Mouse (Mus musculus): ENCODE data around the gene Topaz1.

Topaz1 gene

GRCm38 (mm10) chr9:122747060-122747459 is at the start of gene Topaz1:
TSS of gene Topaz1 (plus strand) at chr9:122747346.
- in situ Hi-C loops (cut with MboI, MseI) = loop anchor here (10.0 kb wide), 1 partner anchor 658 kb away; no protein-coding TSS in a partner anchor

- in situ Hi-C loops (cut with MboI, MseI) = no loop called here
These were observed 45.3 kb upstream of the Topaz1 start for GRCm38 (mm10) chr9:122701817-122702216.

- in situ Hi-C loops (cut with MboI, MseI) = no loop called here
These were observed 33.3 kb upstream of the Topaz1 start for GRCm38 (mm10) chr9:122713836-122714235.

DNA sequence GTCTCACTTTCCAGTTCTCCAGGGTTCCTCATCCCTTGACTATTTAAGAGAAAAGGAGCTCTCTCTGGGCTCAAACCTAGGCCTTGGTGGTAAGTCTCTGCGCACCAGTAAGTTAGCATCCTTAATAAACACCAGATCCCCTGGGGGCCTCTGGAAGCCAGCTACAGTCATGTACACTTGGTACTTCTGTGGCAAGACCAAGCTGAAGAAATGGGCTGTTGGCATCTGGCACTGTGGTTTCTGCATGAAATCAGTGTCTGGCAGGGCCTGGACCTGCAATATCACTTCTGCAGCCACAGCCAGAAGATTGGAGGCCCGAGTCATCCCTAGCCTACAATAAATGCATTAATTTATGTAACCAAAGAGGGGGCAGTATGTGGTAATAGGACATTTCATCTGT is 32.1 kb upstream of the Topaz1 start:
- in situ Hi-C loops (cut with MboI, MseI) = no loop called here

GRCm38 (mm10) chr9:122716131-122716921 is 30.8 kb upstream of the Topaz1 start:
- in situ Hi-C loops (cut with MboI, MseI) = no loop called here

DNA sequence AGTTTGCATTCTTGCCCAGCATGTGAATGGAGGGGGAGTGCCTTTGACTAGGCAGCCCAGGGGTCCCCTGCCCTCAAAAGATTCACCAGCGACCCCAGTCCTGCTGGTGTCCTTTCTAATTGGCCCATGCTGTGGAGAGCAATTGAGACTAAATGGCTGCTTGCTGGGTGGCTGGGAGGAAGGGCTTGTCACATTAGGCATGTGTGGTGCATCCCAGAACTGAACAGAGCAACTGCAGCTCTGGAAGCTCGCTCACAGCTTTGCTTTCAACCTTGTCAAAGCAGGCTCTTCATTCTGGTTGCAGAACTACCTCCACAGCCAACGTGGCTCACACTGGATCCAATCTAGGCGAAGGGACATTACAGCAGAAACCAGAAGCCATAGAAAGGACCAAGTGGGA is 24.9 kb upstream of the Topaz1 start:
- in situ Hi-C loops (cut with MboI, MseI) = loop anchor here (5.0 kb wide), 1 partner anchor 45 kb away; no protein-coding TSS in a partner anchor

DNA sequence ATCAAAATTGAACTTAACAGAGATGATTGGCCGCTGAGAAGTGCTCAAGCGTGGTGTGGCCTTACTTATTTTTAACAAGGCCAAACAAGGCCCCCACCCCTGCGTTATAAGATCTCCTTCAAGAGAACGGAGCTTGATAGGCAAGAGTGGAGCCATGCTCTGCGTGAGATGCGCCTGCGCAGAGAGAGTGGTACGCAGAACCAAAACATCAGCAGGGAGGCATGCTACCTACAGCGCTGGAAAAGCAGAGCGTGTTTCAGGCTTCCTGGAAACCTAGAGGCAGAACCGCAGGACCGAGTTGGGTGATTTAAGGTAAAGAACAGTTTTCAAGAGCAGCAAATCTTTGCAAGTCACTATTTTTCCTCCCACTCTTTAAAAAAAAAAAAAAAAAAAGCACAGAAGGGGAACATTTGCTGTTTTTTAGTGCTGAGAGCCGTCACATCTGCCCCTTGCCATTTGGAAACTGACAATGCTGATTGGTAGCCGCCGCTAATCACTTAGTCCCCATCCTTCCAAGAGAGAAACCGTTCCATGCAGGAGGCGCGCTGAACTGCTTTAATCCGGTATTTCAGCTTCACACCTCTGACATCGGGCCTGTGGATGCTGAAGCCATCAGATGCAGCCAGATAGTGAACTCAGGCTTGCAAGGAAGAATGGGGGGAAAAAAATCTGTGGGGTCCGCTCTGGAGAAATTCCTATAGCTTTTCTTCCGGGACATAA is 21.9 kb upstream of the Topaz1 start:
- in situ Hi-C loops (cut with MboI, MseI) = no loop called here

GRCm38 (mm10) chr9:122729500-122729899 is 17.6 kb upstream of the Topaz1 start:
- in situ Hi-C loops (cut with MboI, MseI) = no loop called here

DNA sequence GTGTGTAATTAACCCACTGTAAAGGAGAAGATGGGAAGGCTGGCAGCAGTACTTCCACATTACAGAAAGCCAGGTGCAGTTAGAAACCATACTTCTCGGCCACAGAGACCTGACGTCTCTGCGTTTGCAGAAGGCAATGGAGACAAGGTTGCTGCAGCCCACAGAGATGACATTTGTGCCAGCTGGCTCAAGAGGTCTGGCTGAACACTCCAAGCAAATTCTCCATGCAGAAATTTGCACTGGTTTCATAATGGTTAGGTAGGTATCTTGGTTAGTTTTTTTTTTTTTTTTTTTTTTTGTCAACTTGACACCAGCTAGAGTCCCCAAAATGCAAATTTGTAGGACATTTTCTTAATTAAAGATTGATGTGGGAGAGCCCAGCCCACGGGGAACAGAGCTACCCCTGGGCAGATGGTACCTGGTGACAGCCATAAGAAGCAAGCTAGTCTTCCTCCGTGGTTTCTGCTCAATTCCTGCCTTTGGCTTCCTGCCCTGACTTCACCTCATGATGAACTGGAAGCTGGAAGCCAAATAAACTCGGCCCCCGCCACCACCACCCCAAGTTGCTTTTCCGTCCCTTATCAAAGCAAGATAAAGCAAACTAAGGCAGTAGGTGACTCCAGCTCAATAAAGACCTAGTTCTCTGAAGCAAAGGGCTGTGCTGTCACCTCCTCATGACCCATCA is 14.9 kb upstream of the Topaz1 start:
- in situ Hi-C loops (cut with MboI, MseI) = loop anchor here (10.0 kb wide), 2 partner anchors 183 to 233 kb away; no protein-coding TSS in a partner anchor

DNA sequence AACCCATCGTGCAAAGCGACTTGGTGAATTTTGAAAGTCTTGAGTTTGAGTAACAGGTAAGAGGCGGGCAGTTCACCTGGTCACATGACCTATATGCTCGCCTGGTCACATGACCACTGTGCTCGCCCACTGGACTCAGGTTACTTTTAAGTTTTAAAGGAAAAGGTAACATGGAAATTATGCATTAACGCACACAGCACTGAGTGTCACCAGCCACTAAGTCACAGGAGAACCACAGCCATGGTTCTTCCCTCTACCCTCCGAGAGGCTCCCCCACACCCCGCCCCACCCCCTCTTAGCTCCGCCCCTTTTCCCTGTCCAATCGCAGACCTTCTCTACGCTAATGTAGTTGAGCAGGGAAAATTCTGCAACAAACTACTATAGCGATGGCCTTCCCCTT is 13.9 kb upstream of the Topaz1 start:
- in situ Hi-C loops (cut with MboI, MseI) = loop anchor here (10.0 kb wide), 2 partner anchors 182 to 232 kb away; no protein-coding TSS in a partner anchor

GRCm38 (mm10) chr9:122734934-122735333 is 12.2 kb upstream of the Topaz1 start:
- in situ Hi-C loops (cut with MboI, MseI) = loop anchor here (5.0 to 10.0 kb wide), 3 partner anchors 92 to 230 kb away; no protein-coding TSS in a partner anchor

GRCm38 (mm10) chr9:122736001-122736400 is 11.1 kb upstream of the Topaz1 start:
- in situ Hi-C loops (cut with MboI, MseI) = loop anchor here (5.0 to 10.0 kb wide), 3 partner anchors 91 to 229 kb away; no protein-coding TSS in a partner anchor

- in situ Hi-C loops (cut with MboI, MseI) = loop anchor here (5.0 to 10.0 kb wide), 3 partner anchors 91 to 228 kb away; no protein-coding TSS in a partner anchor
These were observed 10.4 kb upstream of the Topaz1 start for GRCm38 (mm10) chr9:122736742-122737141.

DNA sequence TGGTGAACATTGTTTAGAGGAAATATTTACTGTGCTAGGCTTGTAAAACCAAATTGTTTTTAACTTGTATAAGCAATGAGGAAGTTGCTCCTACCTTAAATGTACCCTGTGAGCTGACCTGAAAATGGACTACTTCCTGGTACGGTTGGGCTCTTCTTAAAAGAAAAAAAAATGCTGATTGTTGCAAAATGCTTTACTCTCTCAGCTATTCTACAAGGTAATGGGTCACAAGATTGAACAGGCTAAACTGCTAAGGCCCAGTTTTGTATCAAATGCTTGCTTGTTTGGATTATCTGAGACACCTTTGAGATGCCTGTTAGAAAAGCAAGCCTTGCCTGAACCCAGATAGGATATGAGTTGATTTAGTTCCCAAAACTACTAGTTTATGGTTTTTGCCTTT is 1.3 kb upstream of the Topaz1 start:
- in situ Hi-C loops (cut with MboI, MseI) = loop anchor here (10.0 kb wide), 1 partner anchor 659 kb away; no protein-coding TSS in a partner anchor

DNA sequence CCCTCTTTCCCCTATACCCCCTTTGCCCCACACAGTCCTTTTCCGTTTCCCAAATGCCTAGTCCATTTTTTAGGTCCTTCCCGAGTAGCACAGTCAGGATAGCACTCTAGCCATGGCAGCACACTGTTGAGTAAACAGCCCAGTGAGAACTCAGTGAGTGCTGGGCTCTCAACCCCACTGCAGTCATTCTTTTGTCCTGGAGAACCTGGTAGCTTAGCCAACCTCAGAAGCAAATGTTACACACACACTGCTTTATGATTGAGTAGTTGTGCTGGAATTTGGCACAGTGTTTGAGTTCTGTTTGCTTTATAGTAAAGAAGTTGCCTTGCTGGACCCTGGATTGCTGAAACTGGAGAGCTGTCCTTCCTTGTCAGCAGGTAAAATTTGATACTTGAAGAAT is 10.5 kb downstream of the Topaz1 start:
- in situ Hi-C loops (cut with MboI, MseI) = no loop called here

GRCm38 (mm10) chr9:122760111-122760510 is 13.0 kb downstream of the Topaz1 start:
- in situ Hi-C loops (cut with MboI, MseI) = no loop called here

DNA sequence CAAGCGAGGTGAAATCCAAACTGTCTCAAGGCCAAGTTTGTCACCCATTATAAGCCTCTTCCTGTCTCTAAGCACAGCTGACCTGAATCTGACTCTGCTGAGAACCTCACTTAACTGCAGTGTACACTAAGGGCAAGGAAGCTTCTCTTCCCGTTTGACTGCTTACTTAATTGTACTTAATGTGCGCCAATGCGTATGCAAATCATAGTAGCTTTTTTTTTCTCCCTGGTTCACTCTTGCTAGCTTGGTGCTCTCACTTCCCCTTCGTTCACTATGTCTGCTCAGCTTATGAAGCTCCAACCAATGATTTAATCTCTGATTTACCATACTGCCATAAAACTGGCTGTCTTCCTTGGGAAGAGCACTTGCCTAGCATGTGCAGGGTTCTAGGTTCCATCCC is 38.1 kb downstream of the Topaz1 start:
- in situ Hi-C loops (cut with MboI, MseI) = no loop called here

DNA sequence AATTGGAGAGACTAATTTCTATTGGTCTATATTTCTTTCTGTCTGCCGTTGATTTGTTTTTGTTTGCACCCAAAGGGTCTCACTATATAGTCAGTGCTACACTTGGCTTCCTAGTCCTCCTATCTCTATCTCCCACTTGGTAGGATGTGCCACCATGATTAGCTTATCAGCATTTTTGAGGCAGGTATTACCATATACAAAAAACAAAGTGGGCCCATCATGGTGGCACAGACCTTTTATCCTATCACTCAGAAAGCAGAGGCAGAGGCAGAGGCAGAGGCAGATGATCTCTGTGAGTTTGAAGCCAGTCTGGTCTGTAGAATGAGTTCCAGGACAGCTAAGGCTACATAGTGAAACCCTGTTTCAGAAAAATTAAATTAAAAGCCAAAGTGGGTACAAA is 39.4 kb downstream of the Topaz1 start:
- in situ Hi-C loops (cut with MboI, MseI) = no loop called here

DNA sequence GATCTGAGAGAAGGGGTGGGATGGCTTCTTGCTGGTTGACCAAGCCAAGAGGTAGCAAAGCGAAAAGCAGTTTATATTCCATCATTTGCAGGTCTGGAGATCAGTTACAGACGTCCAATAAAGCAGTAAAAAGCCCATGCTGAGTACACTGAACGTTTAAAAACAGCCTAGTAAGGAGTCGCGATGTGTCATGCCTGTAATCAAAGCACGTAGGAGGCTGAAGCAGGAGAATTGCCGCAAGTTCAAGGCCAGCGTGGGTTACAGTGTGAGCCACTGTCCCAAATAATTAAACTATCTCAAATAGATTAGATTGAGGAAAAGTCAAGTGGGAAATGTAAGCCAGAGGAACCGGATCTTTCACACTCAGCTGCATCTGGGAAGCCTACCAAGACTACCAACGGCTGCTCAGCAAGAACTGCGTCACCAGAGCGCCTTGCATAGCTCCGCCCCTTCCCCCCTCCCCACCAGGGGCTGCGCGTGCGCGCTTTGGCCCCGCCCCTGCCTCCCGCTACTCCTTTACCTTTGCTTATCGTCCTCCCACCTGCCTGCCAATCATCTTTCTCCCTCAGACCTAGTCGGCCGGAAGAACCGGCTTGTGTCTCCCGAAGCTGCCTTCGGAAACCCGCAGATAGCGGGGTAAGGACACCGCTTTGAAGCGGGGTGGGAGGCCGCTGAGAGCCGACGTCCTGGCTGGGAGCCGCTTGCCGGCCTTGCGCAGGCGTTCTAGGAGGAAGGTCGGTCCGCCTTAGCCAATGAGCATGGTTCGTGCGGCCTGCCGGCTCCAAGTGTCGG is 58.1 kb downstream of the Topaz1 start, which contains the start of gene Tcaim:
Gene Tcaim (plus strand): TSS at position 487 of the 792 bp plus-strand sequence.
- in situ Hi-C loops (cut with MboI, MseI) = no loop called here

GRCm38 (mm10) chr9:122805845-122806341 is 58.7 kb downstream of the Topaz1 start:
- in situ Hi-C loops (cut with MboI, MseI) = no loop called here

GRCm38 (mm10) chr9:122807186-122807585 is 60.0 kb downstream of the Topaz1 start:
- in situ Hi-C loops (cut with MboI, MseI) = no loop called here
